Mouse (Mus musculus) ES-E14 (cell line): ENCODE data around the gene Dynlt1f. TPM values are rescaled to one million over a fixed set of nuclear protein-coding genes. Genes with fewer than 3 reads are reported as not detected.
"Not testable (repeated sequence)": the region's sequence is repeated elsewhere in the genome, so short reads cannot be mapped to it uniquely, and the experiment has no call there.

Source experiments
- DNase-seq: peaks from one replicate; pipeline ENCODE4 v3.0.0-alpha.2; 2013; ENCODE audit warnings: low read depth, low spot score
- H3K27ac ChIP-seq: 2 replicates; pipeline ENCODE4 v1.5.1; 2012; ENCODE audit warnings: low read depth, mild to moderate bottlenecking, low read length, moderate library complexity, mixed read lengths; ENCODE audit not compliant: poor library complexity, insufficient read depth, severe bottlenecking
- H3K36me3 ChIP-seq: 2 replicates; pipeline ENCODE4 v1.6.1; 2012; ENCODE audit warnings: mild to moderate bottlenecking, low read length, moderate library complexity, mixed read lengths; ENCODE audit not compliant: control insufficient read depth, poor library complexity, insufficient read depth, severe bottlenecking
- H3K4me1 ChIP-seq, 2 experiments: fragments of 150-350 bp in 1 of 2; sonication (generic) in 1 of 2; 2 replicates each; pipeline ENCODE4 v1.6.1; 2012; ENCODE audit warnings: low read length in 2 of 2, mild to moderate bottlenecking in 1 of 2, mixed read lengths in 1 of 2; ENCODE audit not compliant: control insufficient read depth in 2 of 2, insufficient read depth in 2 of 2, poor library complexity in 1 of 2
- H3K4me3 ChIP-seq, 2 experiments: fragments of 150-350 bp in 1 of 2; sonication (generic) in 1 of 2; 2 replicates each; pipeline ENCODE4 v1.5.1; 2012; ENCODE audit warnings: low read length in 2 of 2, low read depth in 1 of 2, mild to moderate bottlenecking in 1 of 2, mixed read lengths in 1 of 2; ENCODE audit not compliant: insufficient read depth in 1 of 2, poor library complexity in 1 of 2, severe bottlenecking in 1 of 2
- H3K9ac ChIP-seq: 2 replicates; pipeline ENCODE4 v1.6.1; 2012; ENCODE audit warnings: low read depth, mild to moderate bottlenecking, low read length, mixed read lengths; ENCODE audit not compliant: poor library complexity, insufficient read depth, severe bottlenecking
- H3K9me3 ChIP-seq: fragments of 150-350 bp; sonication (generic); 2 replicates; pipeline ENCODE4 v1.6.1; 2012; ENCODE audit warnings: low read depth, mild to moderate bottlenecking, low read length; ENCODE audit not compliant: control insufficient read depth, insufficient read depth
- in situ Hi-C, 2 experiments: fragments of 600-800 bp; cut with MboI; formaldehyde crosslinking; loops; one replicate each; pipeline ENCODE4 v1.15.1; 2025; ENCODE audit warnings: low sequenced_read_pairs in 2 of 2, inconsistent platforms in 1 of 2; ENCODE audit not compliant: unreplicated experiment in 2 of 2
- total RNA-seq: library from RNA; depleted of rRNA; stranded (reverse); fragments of 300-350 nt; gene quantifications from 2 replicates; pipeline ENCODE4 v1.2.3, GENCODE M21; 2012

The Dynlt1f gene
- total RNA-seq, 1 experiment, result 164 TPM

- H3K36me3 ChIP-seq, H3K9ac ChIP-seq, DNase-seq, H3K4me3 ChIP-seq, H3K9me3 ChIP-seq, H3K27ac ChIP-seq, H3K4me1 ChIP-seq, in situ Hi-C loops: not testable (repeated sequence)
Observed at GRCm38 (mm10) chr17:6674297-6674696, 18.6 kb upstream of the Dynlt1f start.

DNA sequence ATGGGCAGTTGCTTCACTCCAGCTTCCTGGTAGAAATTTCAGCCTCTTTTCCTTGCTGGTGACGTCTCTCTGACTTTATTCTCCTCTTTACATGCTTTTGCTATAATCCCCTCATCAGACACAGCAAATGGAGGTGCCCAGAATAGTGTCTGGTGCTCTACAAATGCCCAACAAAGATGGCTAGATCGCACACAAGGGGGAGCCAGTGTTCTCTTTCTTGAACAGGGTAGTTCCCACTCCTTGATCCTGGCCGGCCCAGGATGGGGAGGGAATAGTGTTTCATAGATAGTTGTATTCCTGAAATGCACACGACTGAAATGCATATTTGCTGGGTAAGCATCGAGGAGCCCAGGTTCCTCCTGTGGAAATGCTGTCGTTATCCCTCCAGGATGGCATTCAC is 12.8 kb upstream of the Dynlt1f start:
- H3K9me3 ChIP-seq, H3K9ac ChIP-seq, H3K36me3 ChIP-seq, H3K27ac ChIP-seq, DNase-seq, in situ Hi-C loops, H3K4me3 ChIP-seq, H3K4me1 ChIP-seq: not testable (repeated sequence)

- H3K27ac ChIP-seq, H3K9me3 ChIP-seq, H3K9ac ChIP-seq, H3K4me1 ChIP-seq, H3K36me3 ChIP-seq, H3K4me3 ChIP-seq, DNase-seq, in situ Hi-C loops: not testable (repeated sequence)
Observed at GRCm38 (mm10) chr17:6665389-6665788, 9.7 kb upstream of the Dynlt1f start.

DNA sequence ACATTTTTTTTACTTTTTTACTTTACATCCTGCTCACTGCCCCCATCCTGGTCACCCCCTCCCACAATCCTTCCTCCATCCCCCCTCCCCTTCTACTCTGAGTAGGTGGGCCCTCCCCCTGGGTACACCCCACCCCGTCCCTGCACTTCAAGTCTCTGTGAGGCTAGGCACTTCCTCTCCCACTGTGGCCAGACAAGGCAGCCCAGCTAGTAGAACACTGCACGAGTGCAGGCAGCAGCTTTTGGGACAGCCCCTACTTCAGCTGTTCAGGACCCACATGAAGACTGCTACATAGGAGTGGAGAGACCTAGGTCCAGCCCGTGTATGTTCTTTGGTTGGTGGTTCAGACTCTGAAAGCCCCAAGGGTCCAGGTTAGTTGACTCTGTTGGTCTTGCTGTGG is 7.1 kb upstream of the Dynlt1f start:
- H3K36me3 ChIP-seq, H3K4me1 ChIP-seq, DNase-seq, H3K9ac ChIP-seq, H3K4me3 ChIP-seq, in situ Hi-C loops, H3K27ac ChIP-seq, H3K9me3 ChIP-seq: not testable (repeated sequence)

GRCm38 (mm10) chr17:6661093-6661816 is 5.6 kb upstream of the Dynlt1f start:
- H3K36me3 ChIP-seq, H3K4me1 ChIP-seq, H3K9me3 ChIP-seq, H3K4me3 ChIP-seq, in situ Hi-C loops, H3K27ac ChIP-seq, DNase-seq, H3K9ac ChIP-seq: not testable (repeated sequence)

GRCm38 (mm10) chr17:6660589-6660988 is 4.9 kb upstream of the Dynlt1f start:
- DNase-seq, in situ Hi-C loops, H3K27ac ChIP-seq, H3K36me3 ChIP-seq, H3K9ac ChIP-seq, H3K4me1 ChIP-seq, H3K4me3 ChIP-seq, H3K9me3 ChIP-seq: not testable (repeated sequence)

GRCm38 (mm10) chr17:6658801-6659200 is 3.1 kb upstream of the Dynlt1f start, which contains the start of gene Sytl3:
Gene Sytl3, plus strand, starts transcription at chr17:6659093.
- H3K36me3 ChIP-seq, DNase-seq, H3K27ac ChIP-seq, H3K9ac ChIP-seq, H3K4me1 ChIP-seq, H3K9me3 ChIP-seq, H3K4me3 ChIP-seq, in situ Hi-C loops: not testable (repeated sequence)

GRCm38 (mm10) chr17:6656471-6656870 is 771 bp upstream of the Dynlt1f start:
- in situ Hi-C loops, H3K9me3 ChIP-seq, H3K9ac ChIP-seq, H3K4me1 ChIP-seq, H3K4me3 ChIP-seq, H3K27ac ChIP-seq, DNase-seq, H3K36me3 ChIP-seq: not testable (repeated sequence)
